Mouse (Mus musculus) midbrain, embryonic 16.5 days (tissue): Measurements from ENCODE around the gene Rbm20. TPM values are rescaled to one million over a fixed set of nuclear protein-coding genes. Genes with fewer than 3 reads are reported as not detected.
"Not testable (repeated sequence)": the region's sequence is repeated elsewhere in the genome, so short reads cannot be mapped to it uniquely, and the experiment has no call there.

Experiments used
- ATAC-seq: fragments of 200-750 bp; cut with Nextera tagmentation; 2 replicates; pipeline ENCODE4 v1.8.0; 2017; ENCODE audit warnings: moderate TSS enrichment
- H3K27ac ChIP-seq: fragments of 300-500 bp; sonication (generic); 2 replicates; pipeline ENCODE4 v1.5.1; 2014; ENCODE audit warnings: mild to moderate bottlenecking, low read length, mixed read lengths
- H3K27me3 ChIP-seq: fragments of 300-500 bp; sonication (generic); 2 replicates; pipeline ENCODE4 v1.6.1; 2014; ENCODE audit warnings: low read depth, low read length, mixed read lengths; ENCODE audit not compliant: control insufficient read depth, insufficient read depth
- H3K36me3 ChIP-seq: fragments of 300-500 bp; sonication (generic); 2 replicates; pipeline ENCODE4 v1.6.1; 2014; ENCODE audit warnings: mild to moderate bottlenecking, low read length, moderate library complexity, mixed read lengths; ENCODE audit not compliant: control insufficient read depth, insufficient read depth
- H3K4me1 ChIP-seq: fragments of 300-500 bp; sonication (generic); 2 replicates; pipeline ENCODE4 v1.6.1; 2014; ENCODE audit warnings: mild to moderate bottlenecking, low read length, mixed read lengths; ENCODE audit not compliant: control insufficient read depth, insufficient read depth
- H3K4me2 ChIP-seq: fragments of 300-500 bp; sonication (generic); 2 replicates; pipeline ENCODE4 v1.6.1; 2014; ENCODE audit warnings: mild to moderate bottlenecking, low read length, mixed read lengths
- H3K4me3 ChIP-seq: fragments of 300-500 bp; sonication (generic); 2 replicates; pipeline ENCODE4 v1.5.1; 2014; ENCODE audit warnings: low read depth, mild to moderate bottlenecking, low read length, moderate library complexity, mixed read lengths
- H3K9ac ChIP-seq: fragments of 300-500 bp; sonication (generic); 2 replicates; pipeline ENCODE4 v1.6.1; 2014; ENCODE audit warnings: low read depth, low read length, mixed read lengths
- H3K9me3 ChIP-seq: fragments of 300-500 bp; sonication (generic); replicated peaks from 2 replicates; pipeline ENCODE4 v1.6.1; 2014; ENCODE audit warnings: mild to moderate bottlenecking, low read length, mixed read lengths; ENCODE audit not compliant: control insufficient read depth, poor library complexity, severe bottlenecking
- WGBS: fragments of 180-500 bp; shearing (Covaris S2); extraction: QIAGEN DNeasy Blood & Tissue Kit; methylation state at CpG from one replicate; pipeline ENCODE4 v1.1.7; 2014; 5-methylcytosine and 5-hydroxymethylcytosine counted together
- polyA plus RNA-seq: library from polyadenylated mRNA; unstranded; fragments of >200 nt; fragmentation: Nextera tagmentation; extraction: Ambion mirVana; gene quantifications from 2 replicates; pipeline ENCODE4 v1.2.1, GENCODE M21; 2015

The Rbm20 gene
- polyA plus RNA-seq, 1 experiment from 2014 or later, result 0.75 TPM

- H3K4me2 ChIP-seq, result peak overlapping the region; percentile 73
- ATAC-seq, result no peak
- peaks cover 25% of the 10 kb centered on the region for H3K4me1 ChIP-seq
- H3K27me3 ChIP-seq, result no peaks in the 10 kb centered on the region; the same call in 1 of the 2 replicates
- H3K27ac ChIP-seq, result no peak overlapping the region
- peak overlapping the region; percentile 30 for H3K9ac ChIP-seq
- 71% methylated on average over 7 of the region's 7 CpGs for WGBS
- H3K9me3 ChIP-seq, result no peaks in the 10 kb centered on the region
- peak overlapping the region; percentile 95 for H3K4me3 ChIP-seq
- H3K36me3 ChIP-seq, result peaks cover 7% of the 10 kb centered on the region
Measured at GRCm38 (mm10) chr19:53904833-53905480, 227.9 kb downstream of the Rbm20 start.

GRCm38 (mm10) chr19:53906033-53906702 is 229.1 kb downstream of the Rbm20 start:
- Histone ChIP-seq H3K4me2 (no peak overlapping the region), H3K9ac (no peak overlapping the region), H3K36me3 (peaks cover 11% of the 10 kb centered on the region), H3K27ac (no peak overlapping the region), H3K4me3 (no peak overlapping the region), H3K9me3 (no peaks in the 10 kb centered on the region), H3K27me3 (no peaks in the 10 kb centered on the region), H3K4me1 (peaks cover 25% of the 10 kb centered on the region)
- WGBS, result 72% methylated on average over 6 of the region's 6 CpGs
- no peak for ATAC-seq

- not testable (repeated sequence) for H3K27me3 ChIP-seq, H3K9me3 ChIP-seq
Measured at GRCm38 (mm10) chr19:53906703-53907070, 229.6 kb downstream of the Rbm20 start.

GRCm38 (mm10) chr19:53914950-53915349 is 237.8 kb downstream of the Rbm20 start:
- WGBS, result 92% methylated on average over 4 of the region's 4 CpGs
- H3K9me3 ChIP-seq, result no peaks in the 10 kb centered on the region
- no peaks in the 10 kb centered on the region for H3K27me3 ChIP-seq
- no peaks in the 10 kb centered on the region for H3K4me1 ChIP-seq
- H3K9ac ChIP-seq, result no peak overlapping the region
- ATAC-seq, result no peak
- H3K4me3 ChIP-seq, result no peak overlapping the region
- H3K27ac ChIP-seq, result no peak overlapping the region
- H3K4me2 ChIP-seq, result no peak overlapping the region
- H3K36me3 ChIP-seq, result peaks cover 31% of the 10 kb centered on the region

More at GRCm38 (mm10) chr19:53906703-53907070, 229.6 kb downstream of the Rbm20 start:
- H3K27ac ChIP-seq, H3K4me2 ChIP-seq, ATAC-seq, H3K9ac ChIP-seq, H3K4me3 ChIP-seq: not testable (repeated sequence)
- peaks cover 11% of the 10 kb centered on the region for H3K36me3 ChIP-seq
- H3K4me1 ChIP-seq, result peaks cover 25% of the 10 kb centered on the region

Other genes with a start within 250 kb of the Rbm20 start
- 2.2 and 3.0 TPM in 2 replicates for gene Dusp5, start 148.2 kb upstream of the Rbm20 start, polyA plus RNA-seq
- 212 and 234 TPM in 2 replicates for gene Nutf2-ps1, start 88.2 kb upstream of the Rbm20 start, polyA plus RNA-seq
- 55.9 and 66.5 TPM in 2 replicates for gene Smc3, start 76.9 kb upstream of the Rbm20 start, polyA plus RNA-seq
- 65.1 and 69.8 TPM in 2 replicates for gene Pdcd4, start 214.9 kb downstream of the Rbm20 start, polyA plus RNA-seq